Mouse (Mus musculus) urinary bladder, postnatal 36 days (tissue): ENCODE results near the gene Sars2.
"Not testable (repeated sequence)": the region's sequence is repeated elsewhere in the genome, so short reads cannot be mapped to it uniquely, and the experiment has no call there.

ENCODE experiments used
- DNase-seq, 2 experiments: peaks; one replicate each; pipeline ENCODE4 v3.0.0; 2022; ENCODE audit warnings: low spot score in 2 of 2, mixed read lengths in 1 of 2

The Sars2 gene

GRCm38 (mm10) chr7:28741709-28742438, at the start of gene Sars2, which contains the start of gene Mrps12:
Sars2 (plus strand) TSS chr7:28741992.
Mrps12 (minus strand) TSS chr7:28741820.
- DNase-seq, result peak; percentile 93 to 95

DNA sequence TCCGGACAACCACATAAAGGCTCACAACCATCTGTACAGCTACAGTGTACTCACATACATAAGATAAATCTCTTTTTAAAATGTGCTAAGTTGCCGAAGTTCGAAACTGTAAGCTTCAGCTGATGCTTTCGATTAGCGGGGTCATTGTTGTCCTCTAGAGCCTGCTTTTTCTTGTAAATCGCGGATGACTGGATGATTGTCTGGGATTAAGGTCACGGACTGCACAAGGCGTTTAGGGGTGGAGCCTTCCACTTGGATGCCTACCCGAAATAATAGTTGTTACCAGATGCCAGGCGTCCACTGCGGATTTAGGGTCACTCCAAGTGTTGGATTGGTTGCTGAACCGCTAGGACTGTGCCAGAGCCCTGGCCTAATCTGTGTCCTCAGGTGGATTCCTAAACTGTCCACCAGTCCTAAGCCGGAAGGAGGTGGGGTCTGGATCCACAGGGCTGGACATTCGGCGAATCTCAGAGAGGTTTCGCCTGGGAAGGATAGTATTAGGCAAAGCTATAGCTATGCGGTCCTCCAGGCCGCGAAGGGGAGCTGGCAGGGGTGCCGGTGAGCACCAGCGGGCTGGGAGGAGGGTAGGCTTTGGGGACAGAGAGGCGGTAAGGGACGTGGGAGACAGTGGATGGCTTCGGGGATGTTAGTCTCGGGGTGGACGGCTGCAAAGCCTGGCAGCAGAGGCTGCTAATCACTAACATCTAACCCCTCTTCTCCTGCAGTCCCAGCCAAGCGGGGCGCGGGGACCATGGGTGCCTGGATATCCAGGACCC, 49.1 kb upstream of the Sars2 start, which contains the start of gene Fbxo27:
Fbxo27 (plus strand) TSS at position 305 of the 776 bp plus-strand sequence.
- no peak for DNase-seq

- peak; percentile 63 to 72 for DNase-seq
These were observed 48.3 kb upstream of the Sars2 start for GRCm38 (mm10) chr7:28693321-28693966.

- peak in 1 of 2 experiments; percentile 29 for DNase-seq
These were observed 47.4 kb upstream of the Sars2 start for GRCm38 (mm10) chr7:28694423-28694822.

- no peak for DNase-seq
These were observed 46.8 kb upstream of the Sars2 start for GRCm38 (mm10) chr7:28694966-28695511.

DNA sequence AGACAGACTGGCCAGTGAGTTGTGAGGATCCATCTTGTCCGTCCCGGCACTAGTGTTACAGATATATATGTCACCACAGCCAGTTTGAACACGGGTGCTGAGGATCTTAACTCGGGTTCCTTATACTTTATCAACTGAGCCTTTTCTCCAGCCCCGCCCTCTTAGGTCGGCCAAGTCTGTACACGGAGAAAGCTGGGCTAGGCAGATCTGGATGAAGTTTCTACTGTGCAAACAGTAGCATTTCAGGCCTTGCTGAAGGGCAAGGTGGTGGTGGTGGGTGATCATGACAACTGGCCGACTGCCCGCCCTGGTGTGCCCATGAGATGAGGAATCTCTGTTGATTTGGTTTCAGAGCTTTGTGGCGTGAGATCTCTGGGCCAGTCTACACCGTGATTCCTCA, 44.5 kb upstream of the Sars2 start:
- DNase-seq, result peak in 1 of 2 experiments; percentile 20

DNA sequence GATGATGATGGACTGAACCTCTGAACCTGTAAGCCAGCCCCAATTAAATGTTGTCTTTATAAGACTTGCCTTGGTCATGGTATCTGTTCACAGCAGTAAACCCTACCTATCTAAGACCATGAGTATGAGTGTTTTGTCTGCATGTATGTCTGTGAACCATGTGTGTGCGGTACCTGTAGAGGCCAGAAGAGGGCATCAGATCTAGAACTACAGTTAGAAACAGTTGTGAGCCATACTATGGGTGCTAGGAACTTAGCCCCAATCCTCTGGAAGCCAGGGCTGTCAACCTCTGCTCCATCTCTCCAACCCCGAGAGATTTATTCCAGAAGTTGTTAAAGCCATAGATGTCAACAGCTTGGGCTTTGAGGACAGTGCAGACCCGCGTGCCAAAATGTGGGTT, 41.5 kb upstream of the Sars2 start:
- DNase-seq, result no peak

- not testable (repeated sequence) for DNase-seq
These were observed 40.5 kb upstream of the Sars2 start for GRCm38 (mm10) chr7:28701306-28701705.

- DNase-seq, result no peak
These were observed 39.1 kb upstream of the Sars2 start for GRCm38 (mm10) chr7:28702601-28703143.

- no peak for DNase-seq
These were observed 32.3 kb upstream of the Sars2 start for GRCm38 (mm10) chr7:28709454-28709853.

GRCm38 (mm10) chr7:28710962-28711361, 30.8 kb upstream of the Sars2 start:
- DNase-seq, result no peak

DNA sequence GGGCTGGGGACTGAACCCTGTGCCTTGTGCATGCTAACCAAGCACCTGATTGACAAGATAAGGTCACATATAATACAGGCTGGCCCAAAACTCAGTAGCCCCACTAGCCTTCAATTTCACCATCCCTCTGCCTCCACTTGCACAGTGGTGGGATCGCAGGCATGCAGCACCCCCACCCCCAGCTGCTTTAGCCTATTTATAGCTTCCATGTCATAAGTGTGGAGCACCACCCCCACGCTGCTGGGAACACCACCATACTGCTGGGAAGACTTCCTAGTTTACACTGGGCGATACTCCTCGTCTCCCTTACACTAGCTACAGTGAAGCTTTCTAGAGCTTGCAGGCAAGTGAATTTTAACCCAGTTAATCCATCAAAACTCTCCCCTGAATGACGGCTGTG, 27.1 kb upstream of the Sars2 start:
- DNase-seq, result no peak

DNA sequence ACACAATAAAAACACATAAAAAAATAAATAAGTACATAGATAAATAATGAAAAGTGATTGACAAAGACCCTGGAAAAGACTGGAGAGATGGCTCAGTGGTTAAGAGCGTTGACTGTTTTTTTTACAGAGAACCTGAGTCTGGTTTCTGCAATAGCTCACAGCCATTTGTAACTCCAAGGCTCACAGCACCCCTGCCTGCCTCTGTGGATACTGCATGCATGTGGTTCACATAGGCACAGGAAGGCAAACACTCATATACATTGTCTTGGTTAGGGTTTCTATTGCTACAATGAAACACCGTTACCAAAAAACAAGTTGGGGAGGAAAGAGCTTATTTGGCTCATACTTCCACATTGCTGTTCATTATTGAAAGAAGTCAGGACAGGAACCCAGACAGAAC, 26.2 kb upstream of the Sars2 start:
- DNase-seq, result no peak

- DNase-seq, result peak; percentile 43 to 48
These were observed 25.1 kb upstream of the Sars2 start, which contains the start of gene Fbxo17 for GRCm38 (mm10) chr7:28716590-28717281. Fbxo17 (plus strand) TSS chr7:28716804.

DNA sequence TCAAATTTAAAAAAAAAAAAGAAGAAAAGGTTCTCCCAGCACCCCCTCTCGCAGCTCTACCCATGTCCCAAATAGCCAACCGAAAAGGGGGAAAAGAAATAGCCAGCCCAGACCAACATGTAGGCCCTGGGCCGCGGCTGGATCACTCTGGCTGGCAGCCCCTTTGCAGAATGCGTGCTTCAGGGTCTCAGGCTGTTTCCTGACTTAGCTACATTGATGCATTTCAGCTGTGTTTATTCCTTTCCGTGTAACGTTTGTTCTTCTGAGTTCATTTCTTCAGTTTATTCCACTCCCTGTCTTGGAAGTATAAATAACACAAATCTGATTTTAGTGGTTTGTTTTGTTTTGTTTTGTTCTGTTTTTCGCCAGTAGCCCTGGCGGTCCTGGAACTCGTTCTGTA, 24.1 kb upstream of the Sars2 start:
- DNase-seq, result no peak

DNA sequence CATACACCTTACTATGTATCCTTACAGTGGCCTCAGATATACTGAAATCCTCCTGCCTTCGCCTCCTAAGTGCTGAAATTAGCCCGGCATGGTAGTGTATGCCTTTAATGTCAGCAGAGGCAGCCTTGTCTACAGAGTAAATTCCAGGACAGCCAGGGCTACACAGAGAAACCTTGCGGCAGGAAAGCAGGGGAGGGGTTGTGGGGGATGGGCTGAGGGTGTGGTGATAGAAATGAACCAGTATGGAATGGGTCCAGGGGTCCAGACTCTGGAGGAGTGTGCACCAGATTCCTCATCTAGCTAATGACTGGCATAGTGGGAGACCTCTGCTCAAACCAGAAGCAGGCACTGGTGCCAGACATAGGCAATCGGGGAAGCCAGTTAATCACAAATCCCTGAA, 22.6 kb upstream of the Sars2 start:
- DNase-seq, result no peak

- DNase-seq, result no peak
These were observed 22.1 kb upstream of the Sars2 start for GRCm38 (mm10) chr7:28719650-28720049.

- DNase-seq, result no peak
These were observed 20.8 kb upstream of the Sars2 start for GRCm38 (mm10) chr7:28720753-28721537.

- no peak for DNase-seq
These were observed 19.7 kb upstream of the Sars2 start for GRCm38 (mm10) chr7:28722079-28722478.

DNA sequence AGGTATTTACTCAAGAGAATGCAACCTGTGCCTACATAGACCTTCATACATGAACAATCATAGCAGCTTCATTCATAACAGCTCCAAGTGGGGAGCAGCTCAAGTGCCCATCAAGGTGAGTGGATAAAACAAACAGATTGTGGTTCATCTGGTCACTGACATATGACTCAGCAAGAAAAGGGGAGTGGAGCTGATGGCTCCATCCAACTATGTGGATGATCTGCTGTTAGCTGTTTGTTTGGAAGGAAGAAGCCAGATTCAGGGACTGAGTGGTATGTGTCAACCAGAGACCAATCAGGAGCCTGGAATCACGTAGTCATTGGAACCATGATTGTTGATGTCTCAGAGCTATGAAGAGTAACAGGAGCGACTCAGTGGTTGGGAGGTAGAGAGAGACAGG, 17.2 kb upstream of the Sars2 start:
- DNase-seq, result no peak
